ENCODE assay signal across 19 mouse cellular contexts in the genomic region with DNA sequence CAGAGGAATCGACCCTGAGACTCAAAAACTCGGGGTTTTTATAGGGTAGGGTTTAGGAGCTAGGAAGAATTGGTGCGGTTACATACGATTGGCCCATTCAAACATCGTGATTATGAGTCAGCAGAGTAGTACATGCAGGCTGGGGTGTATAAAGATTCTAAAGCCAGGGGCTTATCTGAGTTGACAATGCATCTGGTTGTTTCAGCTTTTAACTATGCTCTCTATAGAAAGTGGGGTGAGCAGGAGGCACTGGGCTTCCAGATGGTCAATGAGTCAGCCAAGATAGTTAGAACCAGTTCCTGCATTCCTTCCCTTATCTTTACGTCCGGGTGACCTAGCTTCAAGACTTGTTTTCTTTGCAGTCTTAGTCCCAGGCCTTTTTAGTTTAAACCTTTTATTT. TPM values are rescaled to one million over a fixed set of nuclear protein-coding genes. Genes with fewer than 3 reads are reported as not detected.
DNase-seq lines count a peak whose midpoint lies in the region; ATAC-seq lines count a peak whose summit lies in the region.
"Had no signal": no experiment of that assay in that cellular context is flagged by ENCODE, and none has a peak within 500 bp of the region (broad histone marks: within the 10 kb centered on the region; RNA-seq: fewer than 3 reads in every experiment).

No protein-coding gene starts in this region.

- H3K9ac ChIP-seq in heart, embryonic 12.5 days: no peak overlapping the region
- no peak overlapping the region for H3K9ac ChIP-seq in liver, embryonic 13.5 days
- H3K9ac ChIP-seq: forebrain, postnatal 0 days; lung, embryonic 14.5 days had no signal

- WGBS in heart, embryonic 12.5 days: 48% methylated on average over 7 of the region's 7 CpGs
- 35% methylated on average over 7 of the region's 7 CpGs for WGBS in liver, embryonic 13.5 days (ENCODE audit: insufficient replicate concordance)

- no peak overlapping the region for H3K4me3 ChIP-seq in heart, embryonic 12.5 days
- no peak overlapping the region for H3K4me3 ChIP-seq in liver, embryonic 13.5 days (replicated peaks)
- H3K4me3 ChIP-seq: erythroblast, embryonic 14.5 days; limb, embryonic 10.5 days had no signal

- no peaks in the 10 kb centered on the region for H3K36me3 ChIP-seq in heart, embryonic 12.5 days
- H3K36me3 ChIP-seq in liver, embryonic 13.5 days: no peaks in the 10 kb centered on the region
- H3K36me3 ChIP-seq: limb, embryonic 10.5 days had no signal

- peak; percentile 94 for ATAC-seq in heart, embryonic 12.5 days (ENCODE audit: insufficient number of reproducible peaks, low FRiP score)
- peak; percentile 97 for ATAC-seq in liver, embryonic 13.5 days (ENCODE audit: low read depth)
- ATAC-seq: forebrain, postnatal 0 days; hindbrain, postnatal 0 days; midbrain, embryonic 16.5 days had no signal

- no peaks in the 10 kb centered on the region for H3K9me3 ChIP-seq in heart, embryonic 12.5 days (replicated peaks)
- H3K9me3 ChIP-seq in liver, embryonic 13.5 days (replicated peaks): no peaks in the 10 kb centered on the region
- H3K9me3 ChIP-seq: limb, embryonic 10.5 days had no signal

- peak overlapping the region; percentile 78 for H3K27ac ChIP-seq in heart, embryonic 12.5 days (ENCODE audit: poor library complexity, severe bottlenecking)
- H3K27ac ChIP-seq in liver, embryonic 13.5 days: peak overlapping the region; percentile 83
- H3K27ac ChIP-seq: hindbrain, postnatal 0 days; limb, embryonic 10.5 days; macrophage had no signal

- no peaks in the 10 kb centered on the region for H3K4me1 ChIP-seq in heart, embryonic 12.5 days (replicated peaks)
- H3K4me1 ChIP-seq in liver, embryonic 13.5 days (replicated peaks): peaks cover 30% of the 10 kb centered on the region
- H3K4me1 ChIP-seq: limb, embryonic 10.5 days had no signal

- DNase-seq in heart, adult 9 months (ENCODE audit: low spot score in 2 of 2): no peak
- peak; percentile 49 for DNase-seq in c-Kit-negative CD71-positive TER-119-positive erythroid progenitor cells, embryonic 14.5 days (ENCODE audit: low read depth, low spot score)
- DNase-seq in liver, embryonic 13.5 days: peak; percentile 64
- DNase-seq in yolk sac, embryonic 10.5 days (ENCODE audit: low spot score): peak; percentile 17
- DNase-seq in kidney, postnatal 25 days: no peak
- DNase-seq in kidney, postnatal 14 days: no peak
- no peak for DNase-seq in layer of hippocampus, postnatal 25 days (ENCODE audit: extremely low spot score in 1 of 2, low spot score in 1 of 2)
- DNase-seq: cerebellum, adult 2 months; forebrain, postnatal 0 days; gastrocnemius, postnatal 36 days; kidney, adult 2 months; lung, embryonic 14.5 days; right cerebral cortex, postnatal 14 days had no signal

- no peaks in the 10 kb centered on the region for H3K27me3 ChIP-seq in heart, embryonic 12.5 days (replicated peaks)
- no peaks in the 10 kb centered on the region for H3K27me3 ChIP-seq in liver, embryonic 13.5 days

- H3K4me2 ChIP-seq in heart, embryonic 12.5 days: no peak overlapping the region
- peak overlapping the region; percentile 19; the same call in 1 of the 2 replicates for H3K4me2 ChIP-seq in liver, embryonic 13.5 days
- H3K4me2 ChIP-seq: lung, embryonic 14.5 days had no signal

RNA-seq across cellular contexts. Expression of a gene that starts 7.7 kb away (rescaled TPM):
- 17.4 and 19.4 TPM in 2 replicates for polyA plus RNA-seq in heart, embryonic 12.5 days (2016; fragmentation: Nextera tagmentation; extraction: Ambion mirVana)
- 4.0 and 4.1 TPM in 2 replicates for polyA plus RNA-seq in liver, embryonic 13.5 days (2015; fragmentation: Nextera tagmentation; extraction: Ambion mirVana)
- 10 to 100 TPM; 32.6 to 40.0 TPM for total RNA-seq in layer of hippocampus, postnatal 25 days (2021)

Comparison
In these comparisons a context has a peak if more than half of its experiments do, and no peak if none do; other contexts are left out.
1. DNase-seq: peak in c-Kit-negative CD71-positive TER-119-positive erythroid progenitor cells, embryonic 14.5 days (single experiment), liver, embryonic 13.5 days (single experiment) and yolk sac, embryonic 10.5 days (single experiment); none in heart, adult 9 months (0 of 2), kidney, postnatal 25 days (0 of 2), kidney, postnatal 14 days (single experiment) and layer of hippocampus, postnatal 25 days (0 of 2).